Comparison of ENCODE assay signal across 9 mouse cellular contexts in the genomic region with DNA sequence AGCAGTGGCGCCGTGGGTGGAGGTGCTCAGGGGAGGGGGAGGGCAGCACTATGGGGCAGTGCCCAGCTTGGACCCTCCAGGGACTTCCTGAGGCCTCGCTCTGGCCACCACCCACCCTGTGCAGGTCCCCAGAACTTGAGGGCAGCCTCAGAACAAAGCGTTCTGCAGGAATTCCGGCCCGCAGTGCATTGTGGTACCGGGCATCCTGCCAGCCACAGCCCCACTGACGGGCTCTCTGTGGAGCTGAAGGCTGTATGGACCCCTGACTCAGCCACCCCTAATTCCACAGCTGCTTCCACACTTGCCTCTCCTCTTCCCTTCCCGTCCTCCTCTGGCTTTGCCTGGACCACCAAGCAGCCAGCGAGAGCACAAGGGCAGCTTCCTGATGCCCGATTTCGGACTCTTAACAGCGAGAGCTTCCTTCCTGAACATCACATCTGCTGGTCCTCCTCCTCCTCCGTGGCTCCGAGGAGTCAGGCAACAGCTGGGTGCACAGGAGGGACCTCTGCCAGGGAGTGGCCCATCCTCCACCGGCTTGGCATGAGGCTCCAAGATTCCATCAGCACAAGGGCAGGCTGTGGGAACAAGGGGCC. TPM values are rescaled to one million over a fixed set of nuclear protein-coding genes. Genes with fewer than 3 reads are reported as not detected.
DNase-seq lines count a peak whose midpoint lies in the region; ATAC-seq lines count a peak whose summit lies in the region.
"Had no signal": no experiment of that assay in that cellular context is flagged by ENCODE, and none has a peak within 500 bp of the region (broad histone marks: within the 10 kb centered on the region; RNA-seq: fewer than 3 reads in every experiment).

No protein-coding gene starts in this region.

- no peak for ATAC-seq in monocyte, adult 5-6 weeks (replicated peaks; ENCODE audit: insufficient number of reproducible peaks, low FRiP score, low TSS enrichment, poor library complexity, severe bottlenecking)

- peak; percentile 12 to 17 for DNase-seq in frontal cortex, postnatal 10 days (ENCODE audit: low spot score in 2 of 2)
- no peak for DNase-seq in frontal cortex, postnatal 14 days (ENCODE audit: low spot score in 2 of 2)
- DNase-seq in right cerebral cortex, postnatal 14 days = peak; percentile 34
- no peak for DNase-seq in right cerebral cortex, adult 18-20 months
- peak; percentile 55 for DNase-seq in kidney, adult 11 months
- peak; percentile 90 for DNase-seq in lung, postnatal 10 days
- no peak for DNase-seq in urinary bladder, adult 18-20 months (ENCODE audit: low spot score in 2 of 2)

RNA-seq across cellular contexts. Expression of gene Gata2, which starts 46.2 kb away (rescaled TPM):
- 15.4 to 30.8 TPM (median 28.8 TPM) in 3 replicates for total RNA-seq in monocyte, adult 5-6 weeks (2017)
- total RNA-seq: CH12.LX had no signal

Comparison
In these comparisons a context has a peak if more than half of its experiments do, and no peak if none do; other contexts are left out.
1. DNase-seq: peak in frontal cortex, postnatal 10 days (2 of 2), right cerebral cortex, postnatal 14 days (single experiment), kidney, adult 11 months (single experiment) and lung, postnatal 10 days (single experiment); none in frontal cortex, postnatal 14 days (0 of 2), right cerebral cortex, adult 18-20 months (single experiment) and urinary bladder, adult 18-20 months (0 of 2).